Mouse (Mus musculus) spleen, postnatal 10 days (tissue): ENCODE data around the gene Vmn2r102.

ENCODE experiments used
- DNase-seq, 2 experiments: peaks; one replicate each; pipeline ENCODE4 v3.0.0; 2021 to 2022; ENCODE audit warnings: low spot score in 2 of 2

The Vmn2r102 gene

DNA sequence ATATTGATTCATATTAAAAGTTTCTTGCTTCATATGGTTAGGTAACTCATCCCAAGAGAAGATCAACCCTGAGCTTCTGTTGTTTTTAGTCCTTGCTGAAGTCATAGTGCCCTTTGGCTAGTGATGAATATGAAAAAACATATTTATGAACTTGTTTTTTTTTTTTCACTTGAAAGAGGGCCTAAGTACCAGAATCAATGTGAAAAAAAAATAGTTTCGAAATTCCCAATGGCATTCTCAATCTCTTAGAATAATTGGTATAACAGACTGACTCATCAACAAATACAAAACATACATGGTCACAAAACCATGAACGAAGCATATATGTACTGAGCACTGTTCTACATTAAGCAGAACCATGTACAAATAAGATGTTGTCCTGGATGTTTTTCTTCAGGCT, at the start of gene Vmn2r102:
Gene Vmn2r102, plus strand, starts transcription at position 301 of the 400 bp plus-strand sequence.
- DNase-seq = no peak

DNA sequence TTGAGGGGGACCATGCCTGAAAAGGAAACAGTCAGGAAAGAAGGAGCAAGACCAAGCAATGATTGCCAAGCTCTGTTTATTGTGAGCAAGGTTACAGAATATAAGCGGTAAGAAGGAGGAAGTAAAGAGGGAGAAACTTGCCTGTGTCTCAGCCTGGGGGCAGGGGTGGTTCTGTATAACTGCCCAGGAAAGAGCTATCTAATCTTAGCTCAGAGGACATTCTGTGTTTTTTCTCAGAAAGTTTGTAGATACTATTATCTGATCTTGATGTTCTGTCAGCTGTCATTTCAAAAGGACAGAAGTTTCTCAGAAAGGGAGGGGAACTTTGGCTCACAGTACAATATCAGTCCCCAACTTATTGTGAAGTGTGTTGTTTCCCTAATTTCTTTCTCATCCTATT, 30.8 kb upstream of the Vmn2r102 start:
- DNase-seq = no peak

DNA sequence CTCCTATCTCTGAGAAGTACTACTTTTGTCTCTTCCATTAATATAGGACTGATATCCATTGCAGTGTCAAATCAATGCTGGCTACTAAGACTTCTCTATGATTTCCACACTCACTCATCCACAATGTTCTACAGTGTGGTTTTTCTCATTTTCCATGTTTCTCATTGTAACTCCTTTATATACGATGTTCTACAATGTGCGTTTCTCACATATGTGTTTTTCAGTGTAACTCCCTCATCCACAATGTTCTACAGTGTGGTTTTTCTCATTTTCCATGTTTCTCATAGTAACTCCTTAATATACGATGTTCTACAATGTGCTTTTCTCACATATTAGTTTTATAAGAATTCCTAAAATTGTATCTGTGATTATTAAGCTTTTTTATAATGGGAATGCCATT, 1.7 kb upstream of the Vmn2r102 start:
- no peak for DNase-seq

DNA sequence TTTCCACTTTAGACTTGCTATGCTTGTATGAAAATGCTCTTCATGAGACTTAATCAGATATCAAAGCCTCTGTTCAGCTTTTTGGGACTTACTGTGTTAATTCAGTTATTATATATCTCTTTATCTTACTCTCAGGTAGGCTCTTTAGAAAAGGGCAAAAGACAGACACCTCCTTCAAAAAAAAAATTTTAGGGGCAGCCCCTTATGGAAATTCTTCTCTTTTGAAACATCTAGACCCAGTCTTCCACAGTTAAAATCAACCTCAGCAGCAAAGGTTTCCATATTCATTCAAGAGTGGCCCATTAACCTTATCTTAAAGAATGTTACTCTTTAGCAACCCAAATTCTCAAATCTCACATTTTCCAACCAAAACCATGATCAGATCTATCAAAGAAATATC, 31.9 kb downstream of the Vmn2r102 start:
- no peak for DNase-seq
